Mouse (Mus musculus) gastrocnemius, adult 8-10 months (tissue): ENCODE measurements around the gene Zkscan17. TPM values are rescaled to one million over a fixed set of nuclear protein-coding genes. Genes with fewer than 3 reads are reported as not detected.
A peak's percentile ranks its signal among the peaks of the same experiment; 100 is the strongest.

Source experiments
- DNase-seq, 2 experiments: peaks; one replicate each; pipeline ENCODE4 v3.0.0; 2022; ENCODE audit warnings: low spot score in 2 of 2
- total RNA-seq, 4 experiments: library from RNA; stranded (reverse); gene quantifications; 2 replicates each; pipeline ENCODE4 v1.2.4; 2022

Gene Zkscan17
- total RNA-seq, 4 experiments from 2014 or later, result 16.0 to 18.5 (median 16.9) TPM

- DNase-seq, result no peak
Observed at GRCm38 (mm10) chr11:59519741-59520495, 6.6 kb downstream of the Zkscan17 start.

- no peak for DNase-seq
Observed at GRCm38 (mm10) chr11:59518226-59518625, 8.3 kb downstream of the Zkscan17 start.

GRCm38 (mm10) chr11:59517441-59517840 lies 9.1 kb downstream of the Zkscan17 start:
- no peak for DNase-seq

GRCm38 (mm10) chr11:59514789-59515188 lies 11.8 kb downstream of the Zkscan17 start:
- no peak for DNase-seq

- no peak for DNase-seq
Observed at GRCm38 (mm10) chr11:59514381-59514780, 12.2 kb downstream of the Zkscan17 start.

- DNase-seq, result no peak
Observed at GRCm38 (mm10) chr11:59513556-59513955, 13.0 kb downstream of the Zkscan17 start.

GRCm38 (mm10) chr11:59512733-59513132 lies 13.8 kb downstream of the Zkscan17 start:
- DNase-seq, result no peak

GRCm38 (mm10) chr11:59511558-59511957 lies 15.0 kb downstream of the Zkscan17 start:
- no peak for DNase-seq

- no peak for DNase-seq
Observed at GRCm38 (mm10) chr11:59506713-59507074, 19.9 kb downstream of the Zkscan17 start.

- DNase-seq, result peak; percentile 85 to 88
Observed at GRCm38 (mm10) chr11:59505839-59506712, 20.5 kb downstream of the Zkscan17 start.

- DNase-seq, result peak in 1 of 2 experiments; percentile 38
Observed at GRCm38 (mm10) chr11:59505351-59505838, 21.2 kb downstream of the Zkscan17 start.

- DNase-seq, result no peak
Observed at GRCm38 (mm10) chr11:59501978-59502700, 24.4 kb downstream of the Zkscan17 start.

GRCm38 (mm10) chr11:59497747-59498146 lies 28.8 kb downstream of the Zkscan17 start:
- DNase-seq, result no peak

- DNase-seq, result no peak
Observed at GRCm38 (mm10) chr11:59496672-59497310, 29.8 kb downstream of the Zkscan17 start.

GRCm38 (mm10) chr11:59486222-59486621 lies 40.3 kb downstream of the Zkscan17 start:
- DNase-seq, result no peak

GRCm38 (mm10) chr11:59485641-59486040 lies 40.9 kb downstream of the Zkscan17 start:
- DNase-seq, result no peak

GRCm38 (mm10) chr11:59483212-59483611 lies 43.3 kb downstream of the Zkscan17 start:
- DNase-seq, result no peak

GRCm38 (mm10) chr11:59477240-59477639 lies 49.3 kb downstream of the Zkscan17 start:
- no peak for DNase-seq

- DNase-seq, result peak; percentile 80 to 86
Observed at GRCm38 (mm10) chr11:59472326-59472677, 54.2 kb downstream of the Zkscan17 start, which contains the start of gene Zfp867. Zfp867 (minus strand) TSS chr11:59472474.

- no peak for DNase-seq
Observed at GRCm38 (mm10) chr11:59471413-59472325, 54.9 kb downstream of the Zkscan17 start.
